Mouse (Mus musculus) lung, postnatal 36 days (tissue): Measurements from ENCODE around the gene Stom.

Experiments used
- DNase-seq: peaks from one replicate; pipeline ENCODE4 v3.0.0; 2022; ENCODE audit warnings: mixed read lengths

Stom gene

GRCm38 (mm10) chr2:35270531-35270984 is 66.2 kb downstream of the Stom start:
- DNase-seq = peak; percentile 79

GRCm38 (mm10) chr2:35269716-35270260 is 67.0 kb downstream of the Stom start:
- peak; percentile 66 for DNase-seq

- no peak for DNase-seq
Observed at GRCm38 (mm10) chr2:35269136-35269535, 67.6 kb downstream of the Stom start.

GRCm38 (mm10) chr2:35267876-35268566 is 68.8 kb downstream of the Stom start:
- DNase-seq = peak; percentile 71

GRCm38 (mm10) chr2:35267156-35267875 is 69.5 kb downstream of the Stom start:
- peak; percentile 92 for DNase-seq

- DNase-seq = peak; percentile 77
Observed at GRCm38 (mm10) chr2:35266251-35266905, 70.4 kb downstream of the Stom start.

- DNase-seq = no peak
Observed at GRCm38 (mm10) chr2:35265775-35266174, 71.0 kb downstream of the Stom start.

GRCm38 (mm10) chr2:35265296-35265695 is 71.5 kb downstream of the Stom start:
- DNase-seq = peak; percentile 86

GRCm38 (mm10) chr2:35264095-35264494 is 72.7 kb downstream of the Stom start:
- no peak for DNase-seq
